Mouse (Mus musculus) CH12.LX (cell line): Measurements from ENCODE around the gene Pde1a. TPM values are rescaled to one million over a fixed set of nuclear protein-coding genes. Genes with fewer than 3 reads are reported as not detected.

ENCODE experiments used
- DNase-seq: peaks from one replicate; pipeline ENCODE4 v3.0.0-alpha.2; 2013; ENCODE audit errors: extremely low read depth
- H3K27ac ChIP-seq: 2 replicates; pipeline ENCODE4 v1.5.1; 2012; ENCODE audit warnings: low read depth, mild to moderate bottlenecking, control low read depth, moderate library complexity; ENCODE audit not compliant: insufficient read depth
- H3K27me3 ChIP-seq: replicated peaks from 2 replicates; pipeline ENCODE3; 2012; ENCODE audit warnings: inconsistent platforms
- H3K36me3 ChIP-seq, 2 experiments: replicated peaks in 1 of 2; 2 replicates each; pipeline versions ENCODE3 to v1.6.1; 2012; ENCODE audit warnings: inconsistent platforms in 1 of 2, low read length in 1 of 2, mild to moderate bottlenecking in 1 of 2, mixed read lengths in 1 of 2, moderate library complexity in 1 of 2; ENCODE audit not compliant: control insufficient read depth in 1 of 2, insufficient read depth in 1 of 2
- H3K4me1 ChIP-seq, 2 experiments: 2 replicates each; pipeline ENCODE4 v1.6.1; 2012; ENCODE audit warnings: inconsistent platforms in 1 of 2, moderate library complexity in 1 of 2; ENCODE audit not compliant: insufficient read depth in 2 of 2, control insufficient read depth in 1 of 2
- H3K4me2 ChIP-seq: 2 replicates; pipeline ENCODE4 v1.6.1; 2012; ENCODE audit warnings: low read depth, mild to moderate bottlenecking, control low read depth; ENCODE audit not compliant: poor library complexity, insufficient read depth, severe bottlenecking
- H3K4me3 ChIP-seq, 3 experiments: fragments of 150-350 bp in 1 of 3; sonication (generic) in 1 of 3; replicated peaks in 1 of 3; 2 replicates each; pipeline versions ENCODE3 to v1.5.1; 2011 to 2012; ENCODE audit warnings: low read depth in 2 of 3, low read length in 2 of 3, mild to moderate bottlenecking in 2 of 3, moderate library complexity in 2 of 3, control low read depth in 1 of 3, improper control_type of control experiment in 1 of 3, inconsistent platforms in 1 of 3, mixed read lengths in 1 of 3; ENCODE audit not compliant: poor library complexity in 1 of 3
- H3K79me2 ChIP-seq: replicated peaks from 2 replicates; pipeline ENCODE4 v1.6.1; 2012; ENCODE audit warnings: mild to moderate bottlenecking, moderate library complexity; ENCODE audit not compliant: control insufficient read depth, poor library complexity, insufficient read depth, severe bottlenecking; ENCODE audit errors: extremely low read depth
- H3K9ac ChIP-seq: 2 replicates; pipeline ENCODE4 v1.6.1; 2012; ENCODE audit warnings: low read depth, mild to moderate bottlenecking, control low read depth, moderate library complexity; ENCODE audit not compliant: insufficient read depth
- H3K9me3 ChIP-seq: replicated peaks from 2 replicates; pipeline ENCODE3; 2012; ENCODE audit warnings: low read length, inconsistent platforms, mixed read lengths
- CHD1 ChIP-seq: IDR thresholded peaks from 2 replicates; pipeline ENCODE4 v1.6.1; 2012; ENCODE audit warnings: low read depth, low read length, improper control_type of control experiment, inconsistent platforms
- CHD2 ChIP-seq: IDR thresholded peaks from 2 replicates; pipeline ENCODE4 v1.6.1; 2011; ENCODE audit warnings: low read length, improper control_type of control experiment
- EP300 ChIP-seq: IDR thresholded peaks from 2 replicates; pipeline ENCODE4 v1.6.1; 2011; ENCODE audit warnings: low read length, improper control_type of control experiment
- GABPA ChIP-seq: IDR thresholded peaks from 2 replicates; pipeline ENCODE4 v1.6.1; 2012; ENCODE audit warnings: low read depth, low read length, improper control_type of control experiment, inconsistent platforms; ENCODE audit not compliant: insufficient replicate concordance
- JUN ChIP-seq: IDR thresholded peaks from 2 replicates; pipeline ENCODE4 v1.6.1; 2011; ENCODE audit warnings: low read depth, mild to moderate bottlenecking, low read length, improper control_type of control experiment, moderate library complexity; ENCODE audit not compliant: insufficient read depth
- KAT2A ChIP-seq: IDR thresholded peaks from 2 replicates; pipeline ENCODE4 v1.6.1; 2012; ENCODE audit warnings: low read length, improper control_type of control experiment, inconsistent platforms; ENCODE audit not compliant: insufficient replicate concordance
- MAX ChIP-seq: IDR thresholded peaks from 2 replicates; pipeline ENCODE4 v1.6.1; 2011; ENCODE audit warnings: low read length, improper control_type of control experiment
- MEF2A ChIP-seq: IDR thresholded peaks from 2 replicates; pipeline ENCODE4 v1.6.1; 2014; ENCODE audit warnings: low read depth, mild to moderate bottlenecking, inconsistent platforms, low read length, improper control_type of control experiment, borderline replicate concordance
- MXI1 ChIP-seq: IDR thresholded peaks from 2 replicates; pipeline ENCODE4 v1.6.1; 2011; ENCODE audit warnings: mild to moderate bottlenecking, low read depth, low read length, improper control_type of control experiment
- MYC ChIP-seq: IDR thresholded peaks from 2 replicates; pipeline ENCODE4 v1.6.1; 2011; ENCODE audit warnings: low read depth, mild to moderate bottlenecking, improper control_type of control experiment, low read length
- PAX5 ChIP-seq: IDR thresholded peaks from 2 replicates; pipeline ENCODE4 v1.6.1; 2012; ENCODE audit warnings: low read length, inconsistent platforms, mixed read lengths
- POLR2A ChIP-seq: IDR thresholded peaks from 2 replicates; pipeline ENCODE4 v1.6.1; 2011; ENCODE audit warnings: low read depth, mild to moderate bottlenecking, improper control_type of control experiment, low read length
- RAD21 ChIP-seq: IDR thresholded peaks from 2 replicates; pipeline ENCODE4 v1.6.1; 2011; ENCODE audit warnings: low read depth, mild to moderate bottlenecking, low read length, improper control_type of control experiment, moderate library complexity
- RCOR1 ChIP-seq: conservative IDR thresholded peaks from 2 replicates; pipeline ENCODE4 v1.6.1; 2012; ENCODE audit warnings: low read depth, mild to moderate bottlenecking, inconsistent platforms, low read length, improper control_type of control experiment
- SIN3A ChIP-seq: IDR thresholded peaks from 2 replicates; pipeline ENCODE4 v1.6.1; 2012; ENCODE audit warnings: low read length, improper control_type of control experiment, inconsistent platforms
- SMC3 ChIP-seq: IDR thresholded peaks from 2 replicates; pipeline ENCODE4 v1.6.1; 2011; ENCODE audit warnings: low read depth, low read length, improper control_type of control experiment
- TCF12 ChIP-seq: IDR thresholded peaks from 2 replicates; pipeline ENCODE4 v1.6.1; 2014; ENCODE audit warnings: low read depth, mild to moderate bottlenecking, inconsistent platforms, low read length, improper control_type of control experiment
- USF2 ChIP-seq: conservative IDR thresholded peaks from 2 replicates; pipeline ENCODE4 v1.6.1; 2011; ENCODE audit warnings: low read depth, low read length, improper control_type of control experiment
- ZKSCAN1 ChIP-seq: IDR thresholded peaks from 2 replicates; pipeline ENCODE4 v1.6.1; 2012; ENCODE audit warnings: low read depth, inconsistent platforms, low read length, improper control_type of control experiment, borderline replicate concordance
- ZMIZ1 ChIP-seq: IDR thresholded peaks from 2 replicates; pipeline ENCODE4 v1.6.1; 2012; ENCODE audit warnings: low read depth, mild to moderate bottlenecking, inconsistent platforms, low read length, improper control_type of control experiment
- ZNF384 ChIP-seq: IDR thresholded peaks from 2 replicates; pipeline ENCODE4 v1.6.1; 2012; ENCODE audit warnings: low read depth, low read length, improper control_type of control experiment, inconsistent platforms
- dilution Hi-C: fragments of 300-500 bp; cut with MboI; formaldehyde crosslinking; loops from 2 replicates; pipeline ENCODE4 v1.14.3; 2020; ENCODE audit warnings: low sequenced_read_pairs; ENCODE audit not compliant: extremely low pct_unique_long_range_greater_than_20kb, extremely low pct_ligation_motif_present
- in situ Hi-C: fragments of 300-500 bp; cut with MboI; formaldehyde crosslinking; loops from 3 replicates; pipeline ENCODE4 v1.14.3; 2019; ENCODE audit warnings: low sequenced_read_pairs, low pct_ligation_motif_present, low pct_unique_long_range_greater_than_20kb, mixed read lengths
- polyA plus RNA-seq: library from polyadenylated mRNA; unstranded; fragments of >175 nt; gene quantifications from 2 replicates; pipeline ENCODE4 v1.2.1, GENCODE M21; 2012; ENCODE audit warnings: low read depth; ENCODE audit not compliant: insufficient read length
- total RNA-seq, 2 experiments: library from RNA; depleted of rRNA; stranded (reverse); fragments of 300-350 nt in 1 of 2; fragments of >200 nt in 1 of 2; gene quantifications; 2 replicates each; pipeline ENCODE4 v1.2.3; 2012 to 2014

The Pde1a gene
- total and polyA plus RNA-seq, 3 experiments: 0.05 to 0.08 TPM; not detected in 1

- H3K27me3 ChIP-seq: no peaks in the 10 kb centered on the region
- no peak overlapping the region for H3K27ac ChIP-seq
- DNase-seq: no peak
- no peak for TF ChIP-seq ZKSCAN1
- no peak for TF ChIP-seq EP300
- TF ChIP-seq ZNF384: no peak
- TF ChIP-seq JUN: no peak
- no peak for TF ChIP-seq CHD1
- TF ChIP-seq ZMIZ1: no peak
- TF ChIP-seq CHD2: no peak
- no peak for TF ChIP-seq MAX
- TF ChIP-seq POLR2A: no peak
- no peak for TF ChIP-seq MYC
- no peak for TF ChIP-seq KAT2A
- TF ChIP-seq SIN3A: no peak
- TF ChIP-seq GABPA: no peak
- TF ChIP-seq, all 38 proteins: peak for 0
- Histone ChIP-seq H3K4me1 (no peaks in the 10 kb centered on the region; a peak in 1 of 4 replicates), H3K4me3 (no peak overlapping the region), H3K4me2 (no peak overlapping the region), H3K9me3 (no peaks in the 10 kb centered on the region), H3K9ac (no peak overlapping the region), H3K79me2 (no peaks in the 10 kb centered on the region), H3K36me3 (no peaks in the 10 kb centered on the region)
- in situ Hi-C loops (no loop called here), dilution Hi-C loops (no loop called here)
Measured at GRCm38 (mm10) chr2:79901841-79902510, 227.3 kb downstream of the Pde1a start.

DNA sequence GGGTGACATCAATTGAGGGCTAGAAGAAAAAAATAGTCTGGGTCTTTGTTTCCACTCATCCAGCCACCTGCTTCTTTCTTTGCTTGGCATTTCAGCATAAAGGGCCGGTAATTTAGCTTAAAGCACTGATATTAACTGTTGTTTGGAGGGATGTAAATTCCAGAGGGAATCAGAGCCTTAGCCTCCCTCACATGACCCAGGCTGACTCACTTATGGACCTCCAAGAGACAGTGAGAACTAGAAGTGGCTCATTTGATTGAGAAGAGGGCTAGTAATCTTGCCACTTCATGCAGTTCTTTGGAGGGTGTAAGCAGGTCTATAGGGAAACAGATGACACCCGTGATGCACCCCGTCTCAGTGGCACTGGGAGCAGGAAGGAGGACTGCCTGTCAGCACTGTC is 230.7 kb downstream of the Pde1a start:
- no peaks in the 10 kb centered on the region for H3K27me3 ChIP-seq
- H3K9ac ChIP-seq: no peak overlapping the region
- in situ Hi-C loops: no loop called here
- H3K4me2 ChIP-seq: no peak overlapping the region
- no peaks in the 10 kb centered on the region for H3K36me3 ChIP-seq
- no peak for TF ChIP-seq JUN
- TF ChIP-seq SMC3: no peak
- TF ChIP-seq RAD21: no peak
- TF ChIP-seq PAX5: no peak
- TF ChIP-seq EP300: no peak
- no peak for TF ChIP-seq USF2
- no peak for TF ChIP-seq RCOR1
- no peak for TF ChIP-seq ZNF384
- no peak for TF ChIP-seq ZMIZ1
- no peak for TF ChIP-seq MEF2A
- TF ChIP-seq TCF12: no peak
- TF ChIP-seq SIN3A: no peak
- no peak for TF ChIP-seq MXI1
- peaks cover 4 to 7% of the 10 kb centered on the region in 2 experiments; a peak in 3 of 4 replicates for H3K4me1 ChIP-seq
- no peaks in the 10 kb centered on the region for H3K9me3 ChIP-seq
- dilution Hi-C loops: no loop called here
- no peaks in the 10 kb centered on the region for H3K79me2 ChIP-seq
- no peak overlapping the region for H3K4me3 ChIP-seq
- no peak for DNase-seq
- no peak overlapping the region for H3K27ac ChIP-seq
